ENCODE assay signal across 8 mouse cellular contexts in genomic region chr13:110394291-110395178, GRCm38 (mm10). TPM values are rescaled to one million over a fixed set of nuclear protein-coding genes. Genes with fewer than 3 reads are reported as not detected.
DNase-seq lines count a peak whose midpoint lies in the region; ATAC-seq lines count a peak whose summit lies in the region.

Gene Plk2, plus strand, starts transcription at chr13:110395046.

- peak; percentile 76 for ATAC-seq in megakaryocyte, adult 5-6 weeks (ENCODE audit: poor library complexity, severe bottlenecking)

- DNase-seq in adrenal gland, adult (ENCODE audit: inconsistent age in 2 of 2, low spot score in 1 of 2): peak; percentile 94 to 99
- DNase-seq in embryo, embryonic 10 days (ENCODE audit: low spot score): peak; percentile 94
- DNase-seq in gastrocnemius, postnatal 10 days: peak; percentile 95
- peak; percentile 91 for DNase-seq in induced T-regulatory cell, adult 2 months (ENCODE audit: low read depth)
- peak; percentile 86 to 98 for DNase-seq in left cerebral cortex, adult 8-10 months (ENCODE audit: low spot score in 2 of 2)
- peak; percentile 95 for DNase-seq in right cerebral cortex, adult 18-20 months
- DNase-seq in urinary bladder, adult 2 months (ENCODE audit: low spot score): peak; percentile 97

RNA-seq across cellular contexts. Expression of gene Plk2, which starts in this region (rescaled TPM):
- 10 to 100 TPM; 27.6 to 32.2 TPM for total RNA-seq in gastrocnemius, postnatal 10 days (2021)
- 100 to 1,000 TPM; 225 to 252 (median 238) TPM for total RNA-seq in left cerebral cortex, adult 8-10 months (2022)
- total RNA-seq in megakaryocyte, adult 5-6 weeks (2015): 2.3 and 3.5 TPM in 2 replicates
- 6.0 and 6.1 TPM in 2 replicates for total RNA-seq in megakaryocyte, adult 5-6 weeks (2017)
- polyA plus RNA-seq in urinary bladder, adult 2 months (2012; rRNA removed): 27.9 and 28.3 TPM in 2 replicates

Comparison
In these comparisons a context has a peak if more than half of its experiments do, and no peak if none do; other contexts are left out.
1. Peak in every context shown above with its lines: DNase-seq and ATAC-seq.
2. RNA of gene Plk2 (total RNA-seq): 225 to 252 TPM in left cerebral cortex, adult 8-10 months; 27.6 to 32.2 TPM in gastrocnemius, postnatal 10 days and 2.3 to 6.1 TPM in megakaryocyte, adult 5-6 weeks; every median in the first group is over 4 times any median in the second.